Mouse (Mus musculus) lung, postnatal 4 days (tissue): ENCODE measurements around the gene Foxp1.

Experiments used
- DNase-seq, 2 experiments: peaks; one replicate each; pipeline ENCODE4 v3.0.0; 2021

Foxp1 gene

GRCm38 (mm10) chr6:99522359-99523108 lies at the start of gene Foxp1:
Gene Foxp1, minus strand, starts transcription at chr6:99522721.
- peak; percentile 83 to 85 for DNase-seq

DNA sequence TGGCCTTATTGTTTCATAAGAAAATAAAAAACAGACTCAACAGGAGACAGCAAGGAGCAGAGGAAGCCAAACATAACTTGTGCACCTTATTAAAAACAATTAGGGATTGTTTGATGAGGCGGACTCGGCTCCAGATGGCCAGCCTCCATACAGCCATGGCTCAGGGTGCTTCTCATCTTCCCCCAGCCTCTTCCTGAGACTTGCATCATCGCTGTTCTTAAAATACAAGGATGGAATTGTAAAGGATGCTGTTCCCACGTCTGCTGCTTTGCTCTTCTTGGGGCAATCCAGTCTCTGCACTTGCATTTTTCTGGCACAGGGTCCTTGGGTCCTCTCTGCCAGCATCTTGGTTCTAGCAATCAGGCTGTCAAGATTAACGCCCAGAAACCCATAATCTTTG lies 49.5 kb upstream of the Foxp1 start:
- DNase-seq, result no peak

DNA sequence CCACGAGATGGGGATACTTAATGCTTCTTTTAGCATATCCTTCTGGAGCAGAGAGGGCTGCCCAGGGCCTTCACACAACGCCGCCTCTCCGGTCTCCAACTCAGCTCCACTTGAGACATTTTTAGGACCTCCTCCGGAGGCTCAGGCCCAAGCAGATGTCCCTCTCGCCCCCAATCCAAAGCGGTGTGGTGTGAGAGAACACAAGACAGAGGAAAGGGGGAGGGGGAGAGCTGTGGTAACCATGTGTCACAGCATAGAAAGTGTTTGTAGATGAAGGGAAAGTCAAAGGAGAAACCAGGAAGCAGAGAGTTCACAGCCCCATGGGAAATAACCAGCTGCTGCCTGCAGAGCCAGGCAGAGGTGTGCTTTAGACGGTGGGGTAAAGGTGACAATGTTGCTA lies 44.4 kb upstream of the Foxp1 start:
- DNase-seq, result no peak

GRCm38 (mm10) chr6:99564766-99565165 lies 42.2 kb upstream of the Foxp1 start:
- DNase-seq, result no peak

GRCm38 (mm10) chr6:99556950-99557349 lies 34.4 kb upstream of the Foxp1 start:
- no peak for DNase-seq

GRCm38 (mm10) chr6:99552816-99553215 lies 30.3 kb upstream of the Foxp1 start:
- no peak for DNase-seq

DNA sequence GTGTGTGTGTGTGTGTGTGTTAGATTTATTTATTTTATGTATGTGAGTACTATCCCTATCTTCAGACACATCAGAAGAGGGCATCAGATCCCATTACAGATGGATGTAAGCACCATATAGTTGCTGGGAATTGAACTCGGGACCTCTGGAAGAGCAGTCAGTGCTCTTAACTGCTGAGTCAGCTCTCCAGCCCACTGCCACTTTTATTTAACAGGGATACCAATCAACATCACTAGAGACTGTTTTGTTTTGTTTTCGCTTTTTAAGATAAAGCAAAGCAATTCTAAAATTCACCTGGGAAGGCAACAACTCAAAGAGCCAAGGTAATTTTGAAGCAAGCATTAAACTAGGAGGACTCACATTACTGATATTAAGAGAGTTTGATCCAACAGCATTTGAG lies 23.9 kb upstream of the Foxp1 start:
- DNase-seq, result no peak

DNA sequence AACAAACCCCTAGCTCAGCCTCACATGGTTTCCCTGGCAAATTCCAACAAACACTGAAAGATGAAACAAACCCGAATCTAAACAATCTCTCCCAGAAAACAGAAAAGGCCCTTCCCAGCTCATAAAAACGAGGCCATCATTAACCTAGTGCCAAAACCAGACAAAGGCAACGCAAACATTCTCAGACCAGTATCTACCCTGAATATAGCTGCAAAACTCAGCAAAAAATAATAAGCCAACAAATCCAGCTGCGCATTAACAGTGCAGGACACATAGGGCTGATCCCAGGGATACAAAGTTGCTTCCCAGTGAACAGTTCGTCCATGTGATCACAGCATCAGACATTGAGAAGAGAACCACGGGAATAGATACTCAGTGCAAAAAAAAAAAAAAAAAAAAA lies 22.9 kb upstream of the Foxp1 start:
- DNase-seq, result no peak

- DNase-seq, result no peak
Measured at GRCm38 (mm10) chr6:99541105-99541504, 18.6 kb upstream of the Foxp1 start.

GRCm38 (mm10) chr6:99540653-99541052 lies 18.1 kb upstream of the Foxp1 start:
- DNase-seq, result no peak

DNA sequence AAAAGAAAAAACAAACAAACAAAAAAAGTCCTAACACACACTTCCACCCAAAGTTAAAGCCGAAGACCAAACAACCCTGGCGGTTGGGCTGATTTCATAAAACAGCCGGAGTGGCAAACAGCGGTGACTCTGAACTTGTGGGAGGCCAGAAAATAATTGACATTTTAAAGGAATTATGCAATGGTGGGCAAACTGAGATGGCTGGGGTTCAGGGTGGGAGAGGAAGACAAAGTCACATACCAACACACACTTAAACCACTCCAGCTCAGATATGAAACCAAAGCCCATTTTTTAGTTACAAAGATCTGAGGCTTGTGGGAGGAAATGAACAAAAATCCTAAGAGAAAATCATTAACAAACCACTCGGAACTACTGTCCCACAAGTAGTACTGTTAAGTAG lies 17.6 kb upstream of the Foxp1 start:
- DNase-seq, result peak in 1 of 2 experiments; percentile 13

DNA sequence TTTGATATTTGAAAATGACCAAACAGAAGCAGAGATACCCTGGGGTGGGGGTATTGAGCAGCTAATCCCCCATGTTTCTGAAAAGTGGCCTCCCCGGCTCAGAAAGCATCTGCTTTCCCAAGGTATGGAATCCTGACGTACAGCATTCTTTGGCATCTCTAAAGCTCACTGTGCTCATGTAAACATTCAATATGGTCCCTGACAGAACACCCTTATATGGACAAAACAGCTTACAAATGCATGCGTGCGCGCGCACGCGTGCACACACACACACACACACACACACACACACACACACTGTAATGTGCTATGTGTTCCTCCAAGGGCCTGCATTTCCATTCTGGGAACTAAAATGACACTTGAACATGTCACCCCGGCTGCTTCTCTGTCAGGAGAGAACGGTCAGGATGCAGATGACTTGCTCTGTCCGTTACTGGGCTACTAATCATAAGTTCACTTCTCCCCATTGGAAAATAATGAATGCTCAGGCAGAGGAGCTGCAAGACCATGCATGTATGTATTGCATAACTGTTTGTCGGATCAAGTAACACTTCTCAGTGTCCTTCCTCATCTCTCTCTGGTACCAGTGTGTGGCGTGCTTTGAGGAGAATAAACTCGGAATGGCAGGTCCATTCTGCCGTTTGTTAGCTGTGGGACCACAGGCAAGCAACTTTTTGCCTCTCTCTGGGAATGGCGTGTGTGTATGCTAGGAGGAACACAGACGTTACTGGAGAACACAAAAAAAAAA lies 15.8 kb upstream of the Foxp1 start:
- DNase-seq, result no peak

DNA sequence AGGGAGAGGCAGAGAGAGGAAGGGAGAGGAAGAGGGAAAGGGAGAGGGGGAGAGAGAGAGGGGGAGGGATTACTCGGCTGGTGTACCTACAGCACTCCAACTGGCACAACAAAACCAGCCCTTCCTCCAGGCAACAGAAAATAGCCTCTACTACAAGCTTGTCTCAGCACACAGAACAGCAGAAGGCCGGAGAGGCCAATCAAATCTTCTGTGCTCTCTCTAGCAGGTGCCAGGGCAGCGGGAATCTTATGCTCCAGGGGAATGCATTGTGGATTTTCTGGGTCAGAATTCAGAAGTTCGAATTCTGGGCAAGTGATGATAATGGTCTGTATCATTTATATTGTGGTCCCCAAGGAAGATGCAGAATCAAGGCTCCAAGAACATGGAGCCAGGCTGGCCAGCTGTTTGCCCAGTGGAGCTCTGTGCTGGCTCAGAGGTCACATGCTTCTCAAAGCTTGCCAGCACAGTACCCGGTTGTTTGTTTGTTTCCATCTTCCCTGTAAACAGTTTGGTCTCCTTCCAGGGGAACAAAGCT lies 11.8 kb upstream of the Foxp1 start:
- DNase-seq, result no peak

DNA sequence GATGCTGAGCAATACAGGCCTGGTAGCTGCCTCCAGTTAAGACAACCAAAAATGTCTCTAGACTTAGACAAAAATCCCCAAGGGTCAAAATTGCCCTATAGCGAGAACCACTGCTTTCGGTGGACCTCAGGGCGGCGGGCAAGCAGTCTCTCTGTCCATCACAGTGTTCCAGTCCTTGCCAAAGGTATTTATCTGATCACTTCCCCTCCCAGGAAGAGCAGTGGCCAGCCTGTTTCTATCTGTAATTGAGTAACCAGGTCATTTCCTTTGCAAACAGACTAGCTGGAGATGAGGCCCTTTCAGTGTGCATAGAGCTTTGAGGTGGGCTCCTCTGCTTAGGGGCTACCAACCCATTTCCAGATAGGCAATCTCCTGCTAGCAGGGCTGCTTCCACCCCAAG lies 9.9 kb upstream of the Foxp1 start:
- no peak for DNase-seq

- DNase-seq, result no peak
Measured at GRCm38 (mm10) chr6:99528972-99529371, 6.5 kb upstream of the Foxp1 start.

GRCm38 (mm10) chr6:99527457-99528105 lies 5.1 kb upstream of the Foxp1 start:
- no peak for DNase-seq

- no peak for DNase-seq
Measured at GRCm38 (mm10) chr6:99525351-99525750, 2.8 kb upstream of the Foxp1 start.

DNA sequence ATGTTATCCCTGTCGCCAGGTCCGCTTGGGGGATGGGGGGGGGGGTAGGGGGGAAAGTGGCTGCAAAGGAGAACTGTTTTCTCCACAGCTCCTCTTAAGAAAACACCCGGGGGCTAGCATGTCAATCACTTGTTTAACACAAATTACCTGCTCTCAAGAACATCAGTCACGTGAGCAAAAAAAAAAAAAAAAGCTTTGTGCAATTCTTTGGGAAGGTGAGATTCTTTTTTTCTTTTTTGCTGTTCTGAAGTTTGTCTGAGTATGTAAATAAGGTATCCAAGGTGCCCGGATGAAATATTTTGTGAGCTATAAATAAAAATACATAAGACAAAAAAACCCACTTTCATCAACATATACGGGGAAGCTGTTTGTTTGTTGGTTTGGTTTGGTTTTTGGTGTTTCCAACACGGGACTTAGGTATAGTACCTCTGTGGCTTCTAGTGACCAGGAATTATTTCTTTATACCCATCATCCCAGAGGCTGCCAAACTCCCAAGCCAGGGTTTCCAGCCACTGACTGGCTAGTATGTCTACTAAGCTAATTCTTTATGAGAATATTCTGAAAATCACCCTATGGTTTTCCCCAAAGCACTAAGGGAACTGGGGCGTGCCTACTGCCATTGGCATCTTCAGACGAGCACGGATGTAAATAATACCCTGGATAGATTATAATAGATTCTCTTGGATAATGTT lies 1.3 kb upstream of the Foxp1 start:
- DNase-seq, result no peak

DNA sequence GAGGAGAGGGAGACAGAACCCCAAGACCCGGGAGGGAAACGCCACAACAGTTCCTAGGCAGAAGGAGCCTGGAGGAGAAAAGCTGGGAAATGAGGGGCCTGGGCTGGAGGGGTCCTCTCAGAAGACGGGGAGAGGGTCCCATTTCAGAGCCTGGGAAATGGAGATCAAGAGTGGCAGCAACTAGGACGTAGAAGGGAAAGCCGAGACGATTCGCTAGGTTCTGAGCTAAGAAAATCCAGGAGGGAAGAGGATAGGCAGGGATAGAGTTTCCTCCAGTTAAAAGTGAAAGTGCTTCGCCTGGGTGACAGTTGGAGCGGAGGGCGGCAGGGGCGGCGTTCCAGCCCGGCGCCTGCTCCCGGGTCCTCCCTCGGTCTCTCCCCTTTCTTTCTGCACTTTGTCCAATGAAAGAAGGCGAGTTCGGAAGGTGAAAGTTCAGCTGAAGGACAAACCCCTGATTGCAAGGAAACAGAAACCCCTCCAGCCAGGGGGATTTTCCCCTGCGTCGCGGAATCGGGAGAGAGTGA lies 650 bp upstream of the Foxp1 start:
- peak; percentile 82 to 87 for DNase-seq

DNA sequence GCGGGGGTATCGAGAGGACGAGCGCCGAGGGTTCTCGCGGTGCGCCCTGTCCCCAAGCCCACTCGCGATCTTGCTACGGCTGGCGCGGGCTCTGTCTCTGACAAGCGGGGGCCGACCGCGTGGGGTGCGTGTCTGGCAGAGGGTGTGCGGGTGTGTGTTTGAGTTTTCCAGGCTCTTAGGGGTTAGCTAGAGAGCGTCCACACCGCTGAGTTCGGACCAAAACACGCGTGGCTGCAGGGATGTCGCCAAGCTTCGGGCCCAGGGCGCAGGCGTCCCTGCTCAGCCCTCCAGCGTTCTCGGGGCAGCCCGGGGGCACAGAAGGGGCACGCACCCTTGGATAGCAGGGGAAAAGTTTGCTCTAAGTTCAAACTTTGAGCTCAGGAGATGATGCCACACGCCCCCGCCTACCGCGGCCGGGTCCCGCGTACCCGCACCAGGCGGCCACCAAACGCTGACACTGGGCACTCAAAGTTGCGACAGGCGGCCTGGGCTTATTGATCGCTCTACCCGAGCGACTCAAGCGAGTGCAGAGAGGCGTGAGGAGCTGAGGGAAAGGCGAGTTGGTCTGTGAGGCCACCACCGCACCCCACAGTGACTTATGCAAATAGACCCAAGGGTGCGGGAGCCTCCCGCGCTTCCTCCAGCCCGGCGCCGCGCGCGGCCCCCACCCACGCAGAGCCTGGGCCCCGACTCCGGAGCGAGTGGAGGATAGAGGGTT lies 721 bp downstream of the Foxp1 start:
- DNase-seq, result peak; percentile 59 to 68

DNA sequence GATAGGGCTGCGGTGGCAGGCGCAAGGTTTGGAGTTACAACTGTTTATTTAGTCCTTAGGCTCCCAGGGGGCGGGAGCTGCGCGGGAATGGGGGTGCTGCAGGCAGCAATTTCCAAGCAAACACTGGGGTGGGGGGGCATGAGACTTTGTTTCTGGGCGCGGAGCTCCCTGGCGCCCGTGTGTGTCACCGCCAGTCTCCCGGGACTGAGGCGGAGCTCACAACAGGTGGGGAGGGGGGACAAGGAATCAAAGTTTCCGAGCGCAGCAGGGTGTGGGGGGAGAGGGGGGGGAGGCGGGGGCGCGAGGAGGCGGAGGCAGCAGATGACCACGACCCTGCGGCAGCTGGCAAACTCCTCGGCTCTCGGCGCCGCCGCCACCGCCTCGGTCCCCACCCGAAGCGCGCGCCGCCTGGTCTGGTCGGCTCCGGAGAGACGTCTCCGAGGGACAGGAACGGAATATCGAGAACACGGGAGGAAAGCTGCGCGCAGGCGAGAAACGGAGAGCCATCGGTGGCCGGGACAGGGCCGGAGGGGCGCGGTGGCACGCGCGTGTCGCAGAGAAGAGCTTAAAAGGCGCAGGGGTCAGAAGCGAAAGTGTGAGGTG lies 1.4 kb downstream of the Foxp1 start:
- peak; percentile 81 to 87 for DNase-seq

GRCm38 (mm10) chr6:99520676-99521037 lies 1.9 kb downstream of the Foxp1 start:
- DNase-seq, result no peak
